Mouse (Mus musculus) embryonic facial prominence, embryonic 14.5 days (tissue): Measurements from ENCODE around the gene D630003M21Rik. TPM values are rescaled to one million over a fixed set of nuclear protein-coding genes. Genes with fewer than 3 reads are reported as not detected.

Experiments used
- ATAC-seq: fragments of 200-750 bp; cut with Nextera tagmentation; 2 replicates; pipeline ENCODE4 v1.8.0; 2017; ENCODE audit warnings: low read depth, moderate number of reproducible peaks, moderate TSS enrichment
- DNase-seq: peaks from one replicate; pipeline ENCODE4 v3.0.0-alpha.2; 2015; ENCODE audit warnings: low spot score
- H3K27ac ChIP-seq: fragments of 300-500 bp; sonication (generic); replicated peaks from 2 replicates; pipeline ENCODE4 v1.5.1; 2014; ENCODE audit warnings: low read depth, mild to moderate bottlenecking, low read length, moderate library complexity
- H3K27me3 ChIP-seq: fragments of 300-500 bp; sonication (generic); replicated peaks from 2 replicates; pipeline ENCODE4 v1.6.1; 2014; ENCODE audit warnings: low read length; ENCODE audit not compliant: control insufficient read depth, insufficient read depth
- H3K36me3 ChIP-seq: fragments of 300-500 bp; sonication (generic); 2 replicates; pipeline ENCODE4 v1.6.1; 2014; ENCODE audit warnings: low read length, mixed read lengths; ENCODE audit not compliant: control insufficient read depth, insufficient read depth
- H3K4me1 ChIP-seq: fragments of 300-500 bp; sonication (generic); 2 replicates; pipeline ENCODE4 v1.6.1; 2014; ENCODE audit warnings: antibody characterized with exemption, low read length; ENCODE audit not compliant: control insufficient read depth, insufficient read depth
- H3K4me2 ChIP-seq: fragments of 300-500 bp; sonication (generic); 2 replicates; pipeline ENCODE4 v1.6.1; 2014; ENCODE audit warnings: low read depth, mild to moderate bottlenecking, low read length, moderate library complexity, mixed read lengths
- H3K4me3 ChIP-seq: fragments of 300-500 bp; sonication (generic); 2 replicates; pipeline ENCODE4 v1.5.1; 2014; ENCODE audit warnings: low read depth, mild to moderate bottlenecking, low read length
- H3K9ac ChIP-seq: fragments of 300-500 bp; sonication (generic); 2 replicates; pipeline ENCODE4 v1.6.1; 2014; ENCODE audit warnings: low read depth, mild to moderate bottlenecking, low read length, moderate library complexity, mixed read lengths
- H3K9me3 ChIP-seq: fragments of 300-500 bp; sonication (generic); 2 replicates; pipeline ENCODE4 v1.6.1; 2016; ENCODE audit warnings: low read length; ENCODE audit not compliant: control insufficient read depth
- WGBS: fragments of 180-500 bp; shearing (Covaris S2); extraction: QIAGEN DNeasy Blood & Tissue Kit; methylation state at CpG from one replicate; pipeline ENCODE4 v1.1.7; 2014; 5-methylcytosine and 5-hydroxymethylcytosine counted together
- polyA plus RNA-seq: library from polyadenylated mRNA; unstranded; fragments of >200 nt; fragmentation: Nextera tagmentation; extraction: Ambion mirVana; gene quantifications from 2 replicates; pipeline ENCODE4 v1.2.1, GENCODE M21; 2014

The D630003M21Rik gene
- 5.4 and 6.8 TPM in 2 replicates for polyA plus RNA-seq

- DNase-seq (peak; percentile 60), ATAC-seq (peak; percentile 78)
- peak within 1 kb of the TSS; percentile 69 for H3K27ac ChIP-seq
- H3K4me3 ChIP-seq: peak within 1 kb of the TSS; percentile 52
- H3K27me3 ChIP-seq: no peaks in the 10 kb centered on the region
- H3K9ac ChIP-seq: peak within 1 kb of the TSS; percentile 60
- H3K4me1 ChIP-seq: peaks cover 12% of the 10 kb centered on the region; the same call in 1 of the 2 replicates
- no peaks in the 10 kb centered on the region for H3K9me3 ChIP-seq
- no peaks in the 10 kb centered on the region for H3K36me3 ChIP-seq
- under 1% methylated on average over 20 of the region's 55 CpGs for WGBS
- H3K4me2 ChIP-seq: peak within 1 kb of the TSS; percentile 82
These were observed at the start of gene D630003M21Rik for GRCm38 (mm10) chr2:158228670-158229502. Gene D630003M21Rik (minus strand): TSS chr2:158229222.

- Histone ChIP-seq H3K4me1 (no peaks in the 10 kb centered on the region), H3K9me3 (no peaks in the 10 kb centered on the region), H3K9ac (no peak overlapping the region), H3K36me3 (no peaks in the 10 kb centered on the region), H3K4me2 (no peak overlapping the region), H3K4me3 (no peak overlapping the region), H3K27ac (no peak overlapping the region), H3K27me3 (no peaks in the 10 kb centered on the region)
- DNase-seq (no peak), ATAC-seq (no peak)
- WGBS: 74% methylated on average over 4 of the region's 4 CpGs
These were observed 47.9 kb upstream of the D630003M21Rik start for GRCm38 (mm10) chr2:158276878-158277277.

GRCm38 (mm10) chr2:158276451-158276850 is 47.4 kb upstream of the D630003M21Rik start:
- Histone ChIP-seq H3K27ac (no peak overlapping the region), H3K4me2 (no peak overlapping the region), H3K36me3 (no peaks in the 10 kb centered on the region), H3K27me3 (no peaks in the 10 kb centered on the region), H3K9me3 (no peaks in the 10 kb centered on the region), H3K9ac (no peak overlapping the region), H3K4me1 (no peaks in the 10 kb centered on the region), H3K4me3 (no peak overlapping the region)
- ATAC-seq (no peak), DNase-seq (no peak)
- WGBS: 61% methylated on average over 6 of the region's 6 CpGs

- H3K4me2 ChIP-seq: no peak overlapping the region
- WGBS: 61% methylated on average over 4 of the region's 4 CpGs
These were observed 46.8 kb upstream of the D630003M21Rik start for GRCm38 (mm10) chr2:158275811-158276210.

GRCm38 (mm10) chr2:158275349-158275748 is 46.3 kb upstream of the D630003M21Rik start:
- H3K4me2 ChIP-seq: no peak overlapping the region
- WGBS: 96% methylated on average over 3 of the region's 3 CpGs
- H3K27ac ChIP-seq: no peak overlapping the region
- DNase-seq (no peak), ATAC-seq (no peak)
- no peak overlapping the region for H3K4me3 ChIP-seq
- H3K9ac ChIP-seq: no peak overlapping the region
- H3K9me3 ChIP-seq: no peaks in the 10 kb centered on the region
- no peaks in the 10 kb centered on the region for H3K36me3 ChIP-seq
- H3K27me3 ChIP-seq: no peaks in the 10 kb centered on the region
- H3K4me1 ChIP-seq: no peaks in the 10 kb centered on the region

More at GRCm38 (mm10) chr2:158275811-158276210, 46.8 kb upstream of the D630003M21Rik start:
- Histone ChIP-seq H3K4me3 (no peak overlapping the region), H3K4me1 (no peaks in the 10 kb centered on the region), H3K9me3 (no peaks in the 10 kb centered on the region), H3K27ac (no peak overlapping the region), H3K36me3 (no peaks in the 10 kb centered on the region), H3K9ac (no peak overlapping the region), H3K27me3 (no peaks in the 10 kb centered on the region)
- DNase-seq (no peak), ATAC-seq (no peak)

- H3K27ac ChIP-seq: no peak overlapping the region
- WGBS: 17% methylated on average over 2 of the region's 2 CpGs
- no peaks in the 10 kb centered on the region for H3K27me3 ChIP-seq
- no peak for ATAC-seq
- no peak overlapping the region for H3K9ac ChIP-seq
- no peaks in the 10 kb centered on the region for H3K4me1 ChIP-seq
- H3K36me3 ChIP-seq: no peaks in the 10 kb centered on the region
- no peaks in the 10 kb centered on the region for H3K9me3 ChIP-seq
- H3K4me2 ChIP-seq: no peak overlapping the region
- H3K4me3 ChIP-seq: no peak overlapping the region
- DNase-seq: peak; percentile 34
These were observed 44.6 kb upstream of the D630003M21Rik start for GRCm38 (mm10) chr2:158273646-158274045.

- H3K27ac ChIP-seq: no peak overlapping the region
- ATAC-seq: no peak
- H3K9me3 ChIP-seq: no peaks in the 10 kb centered on the region
These were observed 41.0 kb upstream of the D630003M21Rik start for GRCm38 (mm10) chr2:158270017-158270416.

GRCm38 (mm10) chr2:158264877-158265276 is 35.9 kb upstream of the D630003M21Rik start:
- Histone ChIP-seq H3K9me3 (no peaks in the 10 kb centered on the region), H3K9ac (no peak overlapping the region), H3K27ac (no peak overlapping the region), H3K4me1 (no peaks in the 10 kb centered on the region), H3K4me3 (no peak overlapping the region), H3K36me3 (no peaks in the 10 kb centered on the region), H3K4me2 (no peak overlapping the region), H3K27me3 (no peaks in the 10 kb centered on the region)
- WGBS: 84% methylated on average over 3 of the region's 3 CpGs
- DNase-seq: no peak
- ATAC-seq: no peak

More at GRCm38 (mm10) chr2:158270017-158270416, 41.0 kb upstream of the D630003M21Rik start:
- 76% methylated on average over 8 of the region's 8 CpGs for WGBS
- no peak overlapping the region for H3K4me2 ChIP-seq
- no peak for DNase-seq
- no peaks in the 10 kb centered on the region for H3K4me1 ChIP-seq
- H3K36me3 ChIP-seq: no peaks in the 10 kb centered on the region
- no peak overlapping the region for H3K9ac ChIP-seq
- H3K4me3 ChIP-seq: no peak overlapping the region
- H3K27me3 ChIP-seq: no peaks in the 10 kb centered on the region

- DNase-seq (no peak), ATAC-seq (no peak)
- WGBS: 74% methylated on average over 8 of the region's 8 CpGs
- H3K9ac ChIP-seq: no peak overlapping the region
- H3K4me2 ChIP-seq: no peak overlapping the region
- no peaks in the 10 kb centered on the region for H3K36me3 ChIP-seq
- no peak overlapping the region for H3K27ac ChIP-seq
- H3K9me3 ChIP-seq: no peaks in the 10 kb centered on the region
- no peaks in the 10 kb centered on the region for H3K27me3 ChIP-seq
- H3K4me1 ChIP-seq: peaks cover 16% of the 10 kb centered on the region
- H3K4me3 ChIP-seq: no peak overlapping the region
These were observed 30.5 kb upstream of the D630003M21Rik start for GRCm38 (mm10) chr2:158259498-158259897.
